Mouse (Mus musculus) megakaryocyte, embryonic 14.5 days (primary cell): ENCODE results near the gene Il6ra.

Experiments
- FLI1 ChIP-seq: IDR thresholded peaks from 2 replicates; pipeline ENCODE4 v1.6.1; 2012; ENCODE audit warnings: low read length, inconsistent platforms, mixed read lengths
- GATA1 ChIP-seq: IDR thresholded peaks from 3 replicates; pipeline ENCODE4 v1.6.1; 2012; ENCODE audit warnings: mixed read lengths, low read length, inconsistent platforms, borderline replicate concordance

GRCm38 (mm10) chr3:89932925-89933324 is 19.9 kb upstream of the Il6ra start:
- TF ChIP-seq GATA1 (no peak), FLI1 (no peak)
